Mouse (Mus musculus): ENCODE data around the gene Gm20671.
"Not testable (repeated sequence)": the region's sequence is repeated elsewhere in the genome, so short reads cannot be mapped to it uniquely, and the experiment has no call there.

The Gm20671 gene

DNA sequence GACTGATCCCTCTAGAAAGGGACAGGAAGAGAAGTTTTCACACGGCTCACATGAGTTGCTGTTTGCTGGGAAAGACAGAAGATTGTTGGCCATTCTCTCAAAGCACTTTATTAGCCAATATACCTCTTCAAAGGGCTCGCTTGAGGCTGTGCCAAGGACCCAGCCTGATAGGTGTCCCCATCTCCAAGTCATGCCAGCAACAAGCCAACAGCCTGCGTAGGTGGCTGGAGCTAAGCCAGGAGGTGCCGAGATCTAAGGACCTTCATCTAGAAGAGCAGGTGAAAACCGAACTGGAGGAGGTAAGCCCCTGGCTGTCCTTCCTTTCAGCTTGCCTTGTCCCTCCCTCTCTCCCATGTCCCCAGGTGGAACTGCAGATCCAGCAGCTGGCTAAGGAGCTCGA lies 91.1 kb downstream of the Gm20671 start:
- DNase-seq (ENCODE audit: low spot score in 2 of 2) = no peak

DNA sequence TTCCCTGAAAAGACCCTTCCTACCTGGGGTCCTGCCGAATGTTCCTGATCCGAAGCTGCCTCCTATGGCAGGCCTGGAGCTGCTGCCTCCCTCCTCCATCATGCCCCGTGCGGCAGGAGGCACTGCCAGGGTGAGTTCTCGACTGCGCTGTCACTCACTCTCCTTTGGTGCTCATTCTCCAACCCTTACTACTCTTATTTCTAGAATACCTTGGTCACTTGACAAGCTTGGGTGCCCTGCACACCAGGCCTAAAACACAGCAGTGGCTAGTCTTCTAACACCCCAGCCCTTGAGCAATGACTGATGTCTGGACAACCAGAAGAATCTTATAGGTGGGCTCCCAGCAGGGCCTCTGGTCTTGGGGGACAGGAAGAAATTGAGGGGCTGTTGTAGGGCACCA lies 93.0 kb downstream of the Gm20671 start:
- not testable (repeated sequence) for DNase-seq (ENCODE audit: low spot score in 2 of 2)

- DNase-seq (ENCODE audit: low spot score in 2 of 2) = peak in 1 of 2 experiments; percentile 2
Observed at GRCm38 (mm10) chr5:32728851-32729250, 98.1 kb downstream of the Gm20671 start.

- no peak for DNase-seq (ENCODE audit: low spot score in 2 of 2)
Observed at GRCm38 (mm10) chr5:32728300-32728699, 98.6 kb downstream of the Gm20671 start.

GRCm38 (mm10) chr5:32725397-32725796 lies 101.5 kb downstream of the Gm20671 start:
- DNase-seq (ENCODE audit: low spot score in 2 of 2) = not testable (repeated sequence)

GRCm38 (mm10) chr5:32723981-32724380 lies 102.9 kb downstream of the Gm20671 start:
- DNase-seq (ENCODE audit: low spot score in 2 of 2) = no peak

GRCm38 (mm10) chr5:32722711-32723110 lies 104.2 kb downstream of the Gm20671 start:
- DNase-seq (ENCODE audit: low spot score in 2 of 2) = not testable (repeated sequence)

- no peak for DNase-seq (ENCODE audit: low spot score in 2 of 2)
Observed at GRCm38 (mm10) chr5:32722263-32722662, 104.6 kb downstream of the Gm20671 start.

DNA sequence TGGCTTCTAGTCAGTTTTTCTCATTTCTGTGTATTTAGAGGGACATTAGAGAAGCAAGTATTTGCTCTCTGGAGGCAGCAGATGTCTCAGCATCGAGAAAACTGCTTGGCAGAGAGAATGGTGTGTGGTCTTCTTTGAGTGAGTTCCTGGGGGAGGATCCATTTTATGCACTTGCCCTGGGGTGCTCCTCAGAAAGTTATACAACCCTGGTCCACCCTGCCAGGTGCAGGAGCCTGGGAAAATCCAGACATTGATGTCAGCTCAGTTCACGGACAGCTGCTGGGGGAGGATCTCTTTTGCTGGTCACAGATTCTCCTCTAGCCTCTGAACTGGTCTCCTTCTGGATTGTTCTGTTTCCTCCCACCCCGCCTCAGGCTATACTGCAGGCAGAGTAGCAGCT lies 105.6 kb downstream of the Gm20671 start:
- peak in 1 of 2 experiments; percentile 2 for DNase-seq (ENCODE audit: low spot score in 2 of 2)

GRCm38 (mm10) chr5:32720416-32720815 lies 106.5 kb downstream of the Gm20671 start:
- DNase-seq (ENCODE audit: low spot score in 2 of 2) = no peak

DNA sequence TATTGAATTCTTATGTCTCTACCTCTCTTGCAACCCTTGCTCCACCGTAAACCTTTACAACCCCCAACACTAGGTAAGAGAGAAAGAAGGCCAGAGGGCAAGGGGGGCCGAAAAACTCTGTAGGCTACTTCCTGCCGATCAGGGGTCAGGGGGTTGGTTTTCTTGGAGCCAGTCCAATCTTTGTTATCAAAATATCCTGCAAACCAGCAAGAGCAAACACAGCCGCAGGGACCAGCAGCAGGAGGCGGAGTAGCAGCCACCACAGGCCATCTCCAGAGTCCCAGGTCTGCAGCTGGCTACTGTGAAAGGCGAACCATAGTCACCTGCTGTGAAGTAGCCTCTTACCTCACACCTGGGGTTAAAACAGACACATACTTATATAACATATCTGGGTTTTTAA lies 108.0 kb downstream of the Gm20671 start:
- no peak for DNase-seq (ENCODE audit: low spot score in 2 of 2)

GRCm38 (mm10) chr5:32717726-32718125 lies 109.2 kb downstream of the Gm20671 start:
- no peak for DNase-seq (ENCODE audit: low spot score in 2 of 2)

- DNase-seq (ENCODE audit: low spot score in 2 of 2) = peak; percentile 73 to 83
Observed at GRCm38 (mm10) chr5:32713703-32714467, 113.0 kb downstream of the Gm20671 start.

DNA sequence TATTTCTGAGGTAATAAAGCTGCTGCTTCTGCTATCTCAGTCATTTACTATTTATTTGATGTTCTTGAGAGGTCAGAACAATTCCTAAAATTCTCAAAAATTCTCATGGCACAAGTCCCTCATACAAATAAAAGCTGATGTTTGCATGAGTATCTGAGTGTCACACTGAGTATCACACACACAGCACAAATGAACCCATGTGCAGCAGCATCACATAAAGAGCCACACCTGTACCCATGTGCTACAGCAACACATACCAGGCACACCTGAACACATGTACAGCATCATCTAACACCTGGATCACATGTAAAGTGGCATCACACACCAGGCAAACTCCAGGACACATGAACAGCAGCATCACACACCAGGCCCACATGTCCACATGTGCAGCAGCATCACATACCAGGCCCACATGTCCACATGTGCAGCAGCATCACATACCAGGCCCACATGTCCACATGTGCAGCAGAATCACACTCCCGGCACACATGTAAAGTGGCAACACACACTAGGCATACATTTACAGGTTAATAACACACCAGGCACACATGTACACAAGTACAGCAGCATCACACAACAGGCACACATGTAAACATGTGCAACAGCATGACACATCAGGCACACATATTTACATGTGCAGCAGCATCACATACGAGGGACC lies 113.7 kb downstream of the Gm20671 start:
- no peak for DNase-seq (ENCODE audit: low spot score in 2 of 2)

- DNase-seq (ENCODE audit: low spot score in 2 of 2) = no peak
Observed at GRCm38 (mm10) chr5:32712221-32713041, 114.5 kb downstream of the Gm20671 start.

- no peak for DNase-seq (ENCODE audit: low spot score in 2 of 2)
Observed at GRCm38 (mm10) chr5:32711485-32711884, 115.4 kb downstream of the Gm20671 start.

DNA sequence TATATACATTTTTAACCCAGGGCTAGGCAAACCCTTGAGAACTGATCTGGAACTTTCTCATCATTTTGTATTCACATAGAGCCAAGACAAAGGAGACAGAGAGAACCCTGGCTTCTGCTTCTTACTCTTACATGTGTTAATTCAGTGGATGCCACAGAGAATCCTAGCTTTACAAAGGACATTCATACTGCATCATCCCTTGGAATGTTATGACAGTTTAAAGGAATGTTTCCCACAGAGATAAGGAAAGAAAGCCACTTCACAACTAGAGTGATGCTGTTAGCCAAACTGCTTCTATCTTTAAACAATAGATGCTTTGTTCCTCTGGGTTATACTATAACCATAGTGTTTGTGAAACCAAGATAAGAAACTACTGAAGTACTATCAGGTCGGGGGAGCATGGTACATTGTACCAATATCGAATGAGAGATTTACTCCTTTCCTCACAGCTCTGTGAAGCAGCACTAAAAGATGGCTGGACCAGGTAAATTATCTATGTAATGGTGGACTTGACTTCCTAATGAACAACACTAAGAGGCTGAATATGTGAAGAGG lies 120.6 kb downstream of the Gm20671 start:
- no peak for DNase-seq (ENCODE audit: low spot score in 2 of 2)

DNA sequence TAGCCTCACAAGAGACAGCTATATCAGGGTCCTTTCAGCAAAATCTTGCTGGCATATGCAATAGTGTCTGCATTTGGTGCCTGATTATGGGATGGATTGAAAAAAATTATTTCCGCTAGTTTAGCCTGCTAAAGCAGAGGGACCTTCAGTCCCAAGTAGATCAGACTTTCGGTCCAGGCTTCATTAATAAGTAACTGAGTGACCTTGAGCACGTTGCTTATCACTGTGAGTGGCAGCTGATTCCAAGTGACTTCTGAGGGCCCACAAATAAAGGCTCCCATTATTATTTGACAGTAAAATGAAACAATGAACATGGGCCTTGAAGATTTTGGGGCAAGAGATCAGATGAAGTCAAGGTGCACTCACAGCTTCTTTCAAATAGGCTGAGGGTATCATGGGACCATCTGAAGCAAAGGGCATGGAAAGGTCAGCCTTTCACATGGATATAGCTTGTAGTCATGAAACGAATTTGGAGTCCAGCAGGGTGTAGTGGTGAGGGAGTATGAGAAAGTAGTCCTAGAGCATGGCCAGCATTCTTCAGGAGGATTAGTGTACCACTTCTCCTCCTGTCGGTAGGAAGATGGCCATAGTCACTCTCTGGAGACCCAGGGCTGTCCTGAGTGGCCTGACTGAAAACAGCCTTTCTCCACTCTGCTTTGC lies 129.6 kb downstream of the Gm20671 start:
- no peak for DNase-seq (ENCODE audit: low spot score in 2 of 2)

- no peak for DNase-seq (ENCODE audit: low spot score in 2 of 2)
Observed at GRCm38 (mm10) chr5:32693411-32693810, 133.5 kb downstream of the Gm20671 start.
